Mouse (Mus musculus): Measurements from ENCODE around the gene Mcrip1. TPM values are rescaled to one million over a fixed set of nuclear protein-coding genes. Genes with fewer than 3 reads are reported as not detected.

Mcrip1 gene
- polyA plus RNA-seq, 1 experiment = 191 TPM

- no peaks in the 10 kb centered on the region for H3K27me3 ChIP-seq (ENCODE audit: control insufficient read depth, insufficient read depth, low read length)
- peaks cover 3% of the 10 kb centered on the region; the same call in 1 of the 2 replicates for H3K36me3 ChIP-seq (ENCODE audit: control insufficient read depth, insufficient read depth, low read length)
- H3K4me1 ChIP-seq (replicated peaks; ENCODE audit: control insufficient read depth, insufficient read depth, low read length) = peaks cover 4% of the 10 kb centered on the region
- no peak for DNase-seq
- 73% methylated on average over 2 of the region's 2 CpGs for WGBS
- no peak for TF ChIP-seq CTCF (IDR thresholded peaks at IDR 0.05; ENCODE audit: borderline replicate concordance, control insufficient read depth, extremely low read depth, insufficient read depth, low read length, poor library complexity)
- no peak for TF ChIP-seq POLR2A (IDR thresholded peaks at IDR 0.05; ENCODE audit: control insufficient read depth, extremely low read depth, insufficient read depth, low read length, poor library complexity)
- H3K4me3 ChIP-seq (ENCODE audit: control insufficient read depth, insufficient read depth, low read length) = no peak overlapping the region
- no peak overlapping the region for H3K27ac ChIP-seq (ENCODE audit: control insufficient read depth, insufficient read depth, low read length)
Observed at GRCm38 (mm10) chr11:120555260-120555659, 5.7 kb upstream of the Mcrip1 start.

DNA sequence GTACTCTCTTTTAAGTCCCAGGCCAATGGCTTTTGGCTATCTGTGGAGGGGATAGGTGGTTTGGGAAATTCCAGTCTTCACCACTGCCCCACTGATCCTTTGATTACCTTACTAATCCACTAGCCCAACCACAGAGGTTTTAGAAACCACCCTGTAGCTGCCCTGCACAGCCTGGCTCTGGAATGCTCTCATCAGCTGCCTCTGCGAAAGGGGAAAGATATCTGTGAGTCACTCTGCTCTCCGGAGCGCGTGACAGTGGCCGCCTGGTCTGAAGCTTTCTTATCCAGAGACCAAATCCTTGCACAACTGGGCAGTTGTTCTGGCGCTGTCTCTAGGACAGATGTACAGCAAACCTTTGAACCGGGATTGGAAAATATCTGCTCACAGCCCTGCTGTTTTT lies 5.3 kb upstream of the Mcrip1 start:
- H3K4me3 ChIP-seq (ENCODE audit: control insufficient read depth, insufficient read depth, low read length) = no peak overlapping the region
- DNase-seq = no peak
- H3K4me1 ChIP-seq (replicated peaks; ENCODE audit: control insufficient read depth, insufficient read depth, low read length) = peaks cover 8% of the 10 kb centered on the region
- no peak overlapping the region for H3K27ac ChIP-seq (ENCODE audit: control insufficient read depth, insufficient read depth, low read length)
- TF ChIP-seq CTCF (IDR thresholded peaks at IDR 0.05; ENCODE audit: borderline replicate concordance, control insufficient read depth, extremely low read depth, insufficient read depth, low read length, poor library complexity) (no peak), POLR2A (IDR thresholded peaks at IDR 0.05; ENCODE audit: control insufficient read depth, extremely low read depth, insufficient read depth, low read length, poor library complexity) (no peak)
- WGBS = 94% methylated on average over 7 of the region's 7 CpGs
- H3K27me3 ChIP-seq (ENCODE audit: control insufficient read depth, insufficient read depth, low read length) = no peaks in the 10 kb centered on the region
- no peaks in the 10 kb centered on the region for H3K36me3 ChIP-seq (ENCODE audit: control insufficient read depth, insufficient read depth, low read length)

- H3K36me3 ChIP-seq (ENCODE audit: control insufficient read depth, insufficient read depth, low read length) = no peaks in the 10 kb centered on the region
Observed at GRCm38 (mm10) chr11:120552736-120553135, 3.2 kb upstream of the Mcrip1 start.

GRCm38 (mm10) chr11:120550810-120551440 lies 1.4 kb upstream of the Mcrip1 start, which contains the start of gene Ppp1r27:
Ppp1r27 (minus strand) TSS chr11:120551132.
- 95% methylated on average over 28 of the region's 28 CpGs for WGBS
- Histone ChIP-seq H3K4me1 (replicated peaks; ENCODE audit: control insufficient read depth, insufficient read depth, low read length) (peaks cover 24% of the 10 kb centered on the region), H3K27me3 (ENCODE audit: control insufficient read depth, insufficient read depth, low read length) (no peaks in the 10 kb centered on the region), H3K27ac (ENCODE audit: control insufficient read depth, insufficient read depth, low read length) (no peak within 1 kb of the TSS), H3K4me3 (ENCODE audit: control insufficient read depth, insufficient read depth, low read length) (peak within 1 kb of the TSS; percentile 56), H3K36me3 (ENCODE audit: control insufficient read depth, insufficient read depth, low read length) (no peaks in the 10 kb centered on the region)
- DNase-seq = no peak
- no peak for TF ChIP-seq CTCF (IDR thresholded peaks at IDR 0.05; ENCODE audit: borderline replicate concordance, control insufficient read depth, extremely low read depth, insufficient read depth, low read length, poor library complexity)
- no peak for TF ChIP-seq POLR2A (IDR thresholded peaks at IDR 0.05; ENCODE audit: control insufficient read depth, extremely low read depth, insufficient read depth, low read length, poor library complexity)

More at GRCm38 (mm10) chr11:120552736-120553135, 3.2 kb upstream of the Mcrip1 start:
- TF ChIP-seq CTCF (IDR thresholded peaks at IDR 0.05; ENCODE audit: borderline replicate concordance, control insufficient read depth, extremely low read depth, insufficient read depth, low read length, poor library complexity) (no peak), POLR2A (IDR thresholded peaks at IDR 0.05; ENCODE audit: control insufficient read depth, extremely low read depth, insufficient read depth, low read length, poor library complexity) (no peak)
- H3K27ac ChIP-seq (ENCODE audit: control insufficient read depth, insufficient read depth, low read length) = no peak overlapping the region
- H3K4me3 ChIP-seq (ENCODE audit: control insufficient read depth, insufficient read depth, low read length) = no peak overlapping the region
- no peak for DNase-seq
- no peaks in the 10 kb centered on the region for H3K27me3 ChIP-seq (ENCODE audit: control insufficient read depth, insufficient read depth, low read length)
- H3K4me1 ChIP-seq (replicated peaks; ENCODE audit: control insufficient read depth, insufficient read depth, low read length) = peaks cover 19% of the 10 kb centered on the region
- 84% methylated on average over 5 of the region's 5 CpGs for WGBS

DNA sequence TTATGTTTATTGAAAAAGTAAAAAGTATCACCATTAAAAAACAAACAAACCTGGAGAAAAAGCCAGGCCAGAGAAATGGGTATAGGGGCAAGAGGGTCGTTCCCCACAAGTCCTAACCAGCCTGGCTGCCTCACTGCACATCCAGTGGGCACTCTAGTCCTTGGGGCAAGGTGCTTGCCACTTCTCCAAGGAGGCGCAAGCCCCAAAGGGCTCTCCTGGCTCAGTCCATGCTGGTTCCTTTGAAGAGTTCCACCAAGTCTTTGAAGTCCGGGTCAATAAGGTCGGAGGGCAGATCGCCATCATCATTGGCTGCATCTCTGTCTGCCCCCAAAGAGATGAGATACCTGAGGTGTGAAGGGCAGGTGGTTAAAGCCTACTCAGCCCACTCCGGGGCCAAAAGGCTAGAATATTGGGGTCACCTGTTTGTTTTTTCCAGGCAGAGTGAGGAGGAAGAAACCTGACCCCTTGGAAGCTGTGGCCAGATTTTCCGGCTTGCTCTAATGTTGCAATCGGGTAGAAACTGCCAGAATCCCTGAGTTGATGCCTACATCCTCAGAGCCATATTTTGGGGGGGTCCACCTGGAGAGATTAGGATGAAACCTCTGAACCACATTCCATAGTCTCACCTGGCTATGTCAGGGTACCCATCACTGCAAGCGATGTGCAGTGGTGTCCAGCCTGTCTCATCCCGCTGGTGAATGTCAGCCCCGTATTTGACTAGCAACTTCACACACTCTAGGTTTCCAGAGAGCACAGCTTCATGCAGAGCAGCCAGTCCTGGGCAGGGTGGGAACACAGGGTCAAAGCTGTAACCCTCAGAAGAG lies 671 bp upstream of the Mcrip1 start:
- DNase-seq = no peak
- Histone ChIP-seq H3K27me3 (ENCODE audit: control insufficient read depth, insufficient read depth, low read length) (no peaks in the 10 kb centered on the region), H3K36me3 (ENCODE audit: control insufficient read depth, insufficient read depth, low read length) (no peaks in the 10 kb centered on the region), H3K4me1 (replicated peaks; ENCODE audit: control insufficient read depth, insufficient read depth, low read length) (peaks cover 24% of the 10 kb centered on the region), H3K4me3 (ENCODE audit: control insufficient read depth, insufficient read depth, low read length) (peak overlapping the region; percentile 56), H3K27ac (ENCODE audit: control insufficient read depth, insufficient read depth, low read length) (no peak overlapping the region)
- WGBS = 69% methylated on average over 11 of the region's 11 CpGs
- TF ChIP-seq CTCF (IDR thresholded peaks at IDR 0.05; ENCODE audit: borderline replicate concordance, control insufficient read depth, extremely low read depth, insufficient read depth, low read length, poor library complexity) = no peak
- no peak for TF ChIP-seq POLR2A (IDR thresholded peaks at IDR 0.05; ENCODE audit: control insufficient read depth, extremely low read depth, insufficient read depth, low read length, poor library complexity)

- Histone ChIP-seq H3K27me3 (ENCODE audit: control insufficient read depth, insufficient read depth, low read length) (no peaks in the 10 kb centered on the region), H3K36me3 (ENCODE audit: control insufficient read depth, insufficient read depth, low read length) (peaks cover 7% of the 10 kb centered on the region), H3K4me1 (replicated peaks; ENCODE audit: control insufficient read depth, insufficient read depth, low read length) (peaks cover 24% of the 10 kb centered on the region), H3K27ac (ENCODE audit: control insufficient read depth, insufficient read depth, low read length) (peak overlapping the region; percentile 29; the same call in 1 of the 2 replicates), H3K4me3 (ENCODE audit: control insufficient read depth, insufficient read depth, low read length) (peak overlapping the region; percentile 81)
- TF ChIP-seq CTCF (IDR thresholded peaks at IDR 0.05; ENCODE audit: borderline replicate concordance, control insufficient read depth, extremely low read depth, insufficient read depth, low read length, poor library complexity) = no peak
- WGBS = 9% methylated on average over 7 of the region's 7 CpGs
- DNase-seq = no peak
Observed at GRCm38 (mm10) chr11:120548786-120549167, 750 bp downstream of the Mcrip1 start.

Data from thymus, adult 2 months (tissue).